Mouse (Mus musculus) c-Kit-positive CD71-positive TER-119-negative erythroid progenitor cells, embryonic 14.5 days (primary cell): Measurements from ENCODE around the gene Hmgcll1.

Source experiments
- DNase-seq: peaks from one replicate; pipeline ENCODE4 v3.0.0-alpha.2; 2013; ENCODE audit warnings: low read depth

The Hmgcll1 gene

GRCm38 (mm10) chr9:76014631-76015531 lies at the start of gene Hmgcll1:
Gene Hmgcll1, plus strand, starts transcription at chr9:76014855.
- DNase-seq, result no peak

- peak; percentile 63 for DNase-seq
These were observed 34.6 kb upstream of the Hmgcll1 start for GRCm38 (mm10) chr9:75980097-75980496.

DNA sequence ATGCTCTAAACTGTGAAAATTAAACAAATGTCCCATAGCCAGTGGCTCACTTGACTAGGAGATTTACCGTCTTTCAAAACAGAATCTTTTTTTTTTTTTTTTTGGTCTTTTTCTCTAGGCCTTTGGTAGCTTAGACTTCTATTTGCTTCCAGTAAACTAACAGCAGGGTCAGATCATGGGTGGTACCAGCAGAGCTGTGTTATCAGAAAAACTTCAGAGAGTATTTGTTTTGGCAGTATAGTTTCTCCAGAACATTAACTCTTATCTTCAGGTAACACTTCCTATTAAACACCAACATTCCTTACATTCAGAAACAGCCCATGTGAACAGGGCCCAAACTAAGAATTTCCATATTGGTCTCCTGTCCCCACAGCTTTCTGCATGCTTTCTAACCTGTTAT lies 33.5 kb upstream of the Hmgcll1 start:
- DNase-seq, result peak; percentile 40

DNA sequence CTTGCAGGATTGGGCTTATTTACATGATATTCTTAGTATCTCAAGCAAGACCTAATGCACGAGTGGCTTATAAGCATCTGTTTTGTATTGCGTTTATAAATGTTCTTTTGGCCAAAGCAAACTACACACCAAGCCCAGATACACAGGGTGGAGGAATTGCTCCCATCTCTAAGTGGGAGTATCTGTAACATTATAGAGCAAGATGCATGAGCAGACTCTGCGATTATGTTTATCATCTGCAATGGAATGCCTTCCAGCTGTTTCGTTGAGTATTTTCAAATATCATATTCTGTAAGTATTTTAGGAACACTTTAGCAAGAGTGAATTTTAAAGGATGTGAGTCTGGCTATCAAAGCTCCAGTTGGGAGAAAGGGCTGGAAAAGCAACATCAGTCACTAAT lies 25.2 kb upstream of the Hmgcll1 start:
- no peak for DNase-seq

- DNase-seq, result no peak
These were observed 15.8 kb upstream of the Hmgcll1 start for GRCm38 (mm10) chr9:75998791-75999350.

- no peak for DNase-seq
These were observed 13.5 kb upstream of the Hmgcll1 start for GRCm38 (mm10) chr9:76000876-76001858.

- no peak for DNase-seq
These were observed 11.6 kb upstream of the Hmgcll1 start for GRCm38 (mm10) chr9:76003066-76003465.

- no peak for DNase-seq
These were observed 11.0 kb upstream of the Hmgcll1 start for GRCm38 (mm10) chr9:76003637-76004036.

DNA sequence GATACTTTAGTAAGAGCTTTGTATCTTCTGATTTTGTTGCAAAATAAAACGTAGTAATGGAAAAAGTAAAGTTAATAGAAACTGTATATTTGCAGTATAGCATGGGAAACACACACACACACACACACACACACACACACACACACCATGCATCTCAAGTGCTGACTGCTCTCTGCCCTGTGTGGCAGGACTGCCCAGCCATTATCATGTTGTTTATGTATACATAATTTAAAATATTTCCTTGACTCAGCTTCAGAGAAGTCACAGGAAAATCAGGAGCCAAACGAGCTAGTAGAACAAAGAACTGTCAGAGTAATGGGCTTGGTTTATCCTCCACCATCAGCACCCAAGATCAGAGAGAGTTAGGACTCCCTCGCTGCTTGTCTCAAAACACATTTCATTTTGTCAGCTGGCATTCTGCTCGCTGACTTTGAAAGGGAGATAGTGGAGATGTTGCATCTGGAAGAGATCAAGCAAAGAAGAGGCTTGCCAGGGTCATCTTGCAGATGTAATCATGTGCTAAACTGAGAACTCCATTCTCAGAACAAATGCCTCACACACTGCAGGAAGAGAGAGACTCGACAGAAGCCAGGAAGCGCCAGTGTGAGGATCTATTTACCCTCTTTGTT lies 7.2 kb upstream of the Hmgcll1 start:
- DNase-seq, result no peak

- no peak for DNase-seq
These were observed 866 bp upstream of the Hmgcll1 start for GRCm38 (mm10) chr9:76013789-76014188.

DNA sequence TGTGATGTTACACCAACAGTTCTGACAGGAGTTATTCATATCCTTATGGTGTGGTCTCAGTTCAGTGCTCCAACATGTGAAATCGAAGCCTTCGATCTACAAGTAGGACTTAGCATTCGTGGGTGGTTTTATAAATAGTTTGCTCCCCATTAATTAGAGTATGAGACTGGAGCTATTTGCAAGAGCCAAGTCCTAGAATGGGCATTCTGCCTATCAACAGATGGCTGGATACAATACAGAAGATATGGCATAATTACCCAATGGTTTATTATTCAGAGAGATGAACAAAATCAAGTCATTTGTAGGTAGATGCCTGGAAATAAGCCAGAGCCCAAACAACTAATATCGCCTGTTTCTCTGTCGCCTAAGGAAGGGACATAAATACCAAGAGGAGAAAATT lies 1.3 kb downstream of the Hmgcll1 start:
- no peak for DNase-seq

DNA sequence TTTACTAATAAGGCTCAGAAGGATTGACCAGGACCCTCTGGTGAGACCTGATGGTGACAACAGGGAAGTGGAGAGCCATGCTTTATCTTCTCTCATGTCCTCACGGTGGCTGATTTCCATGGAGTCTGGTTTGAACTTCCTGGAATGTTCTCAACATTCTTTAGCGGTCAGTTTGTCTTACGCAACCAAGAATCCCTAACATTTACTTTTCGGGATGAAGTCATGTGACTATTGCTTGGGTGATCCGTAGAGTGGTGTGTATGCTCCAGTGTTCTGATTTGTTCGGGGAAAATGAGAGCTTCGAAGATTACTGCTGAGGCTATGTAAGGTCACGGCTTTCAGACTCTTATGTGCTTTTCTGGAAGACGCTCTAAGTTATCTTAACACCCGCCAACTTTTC lies 1.9 kb downstream of the Hmgcll1 start:
- no peak for DNase-seq

DNA sequence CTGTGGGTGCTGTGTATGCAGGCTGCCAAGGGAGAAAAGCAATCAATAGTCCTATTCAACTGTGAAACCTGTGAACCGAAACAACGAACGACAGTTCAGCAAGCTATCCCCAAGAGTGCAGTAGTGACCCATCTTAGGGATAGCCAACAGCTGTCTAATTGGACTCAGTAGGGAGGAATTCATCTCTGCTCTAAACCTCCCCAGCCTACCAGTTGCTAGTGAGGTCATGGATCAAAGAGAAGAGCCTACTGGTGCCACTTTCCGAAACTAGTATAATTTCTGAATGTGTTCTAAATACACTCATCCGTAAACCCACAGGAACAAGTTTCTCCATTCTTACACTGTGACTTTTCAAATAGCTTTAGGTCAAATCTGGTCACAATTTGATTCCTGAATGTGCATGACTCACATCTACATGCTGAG lies 8.9 kb downstream of the Hmgcll1 start:
- no peak for DNase-seq

DNA sequence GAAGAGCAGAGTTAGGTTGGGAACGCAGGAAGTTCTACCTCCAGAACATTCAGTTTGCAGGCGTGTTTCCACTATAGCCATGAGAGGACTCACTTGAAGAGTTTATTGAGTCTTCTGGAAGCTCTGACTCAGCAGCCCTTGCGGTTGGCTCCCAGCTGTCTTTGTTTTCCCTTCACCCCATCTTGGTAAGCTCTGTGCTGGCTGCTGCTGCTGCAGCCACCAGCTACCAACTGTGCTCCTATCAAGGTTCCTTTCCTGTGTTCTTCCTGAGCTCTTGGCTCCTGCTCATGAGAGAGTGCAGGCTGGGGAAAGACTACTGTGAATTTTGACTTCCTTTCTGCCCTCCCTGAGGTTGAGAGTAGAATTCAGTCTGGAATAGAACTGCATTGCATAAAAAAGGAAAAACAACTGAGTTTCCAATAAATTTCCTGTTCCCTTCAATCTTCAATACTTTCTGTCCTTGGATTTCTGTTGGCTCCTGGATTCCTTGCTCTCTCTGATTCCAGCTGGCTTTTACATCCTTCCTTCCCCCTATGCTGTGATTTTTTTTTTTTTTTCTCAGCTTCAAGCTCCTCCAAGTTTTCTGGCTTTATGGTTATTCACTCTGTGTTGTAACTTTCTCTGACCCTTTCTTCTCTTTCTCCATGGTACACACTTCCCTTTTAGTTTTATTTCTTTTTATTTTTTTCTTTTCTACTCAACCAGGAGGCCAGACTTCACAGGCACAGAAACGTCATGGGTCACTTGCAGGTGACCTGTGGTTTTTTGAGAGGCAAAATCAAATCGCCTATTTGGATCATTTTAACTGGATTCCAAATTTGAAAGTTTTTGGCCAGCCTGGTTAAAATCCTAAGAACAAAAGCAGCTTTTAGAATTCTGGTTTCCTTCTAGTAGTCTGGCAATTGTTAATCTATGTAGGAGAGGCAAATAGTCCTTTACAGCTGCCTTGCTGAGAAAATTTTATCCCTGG lies 9.9 kb downstream of the Hmgcll1 start:
- DNase-seq, result no peak

GRCm38 (mm10) chr9:76029471-76030199 lies 15.0 kb downstream of the Hmgcll1 start:
- DNase-seq, result no peak

- DNase-seq, result no peak
These were observed 20.4 kb downstream of the Hmgcll1 start for GRCm38 (mm10) chr9:76035058-76035457.

- DNase-seq, result no peak
These were observed 23.9 kb downstream of the Hmgcll1 start for GRCm38 (mm10) chr9:76038327-76039103.

GRCm38 (mm10) chr9:76039711-76040110 lies 25.1 kb downstream of the Hmgcll1 start:
- DNase-seq, result no peak

GRCm38 (mm10) chr9:76043341-76043740 lies 28.7 kb downstream of the Hmgcll1 start:
- no peak for DNase-seq
